Mouse (Mus musculus): ENCODE data around the gene Rpl38.

- TF ChIP-seq CTCF (IDR thresholded peaks at IDR 0.05; ENCODE audit: low read depth) (no peak), EP300 (IDR thresholded peaks at IDR 0.05; ENCODE audit: low read depth) (no peak)
Measured at GRCm38 (mm10) chr11:114720535-114720934, 52.2 kb downstream of the Rpl38 start.

All from heart, postnatal 0 days (tissue).